Mouse (Mus musculus) liver, embryonic 12.5 days (tissue): Measurements from ENCODE around the gene Elp4. TPM values are rescaled to one million over a fixed set of nuclear protein-coding genes. Genes with fewer than 3 reads are reported as not detected.
A peak's percentile ranks its signal among the peaks of the same experiment; 100 is the strongest.

Experiments used
- ATAC-seq: fragments of 200-750 bp; cut with Nextera tagmentation; 2 replicates; pipeline ENCODE4 v1.8.0; 2017; ENCODE audit warnings: moderate number of reproducible peaks, mild to moderate bottlenecking, moderate library complexity
- H3K27ac ChIP-seq: fragments of 300-500 bp; sonication (generic); 2 replicates; pipeline ENCODE4 v1.5.1; 2016; ENCODE audit warnings: mild to moderate bottlenecking
- H3K27me3 ChIP-seq: fragments of 300-500 bp; sonication (generic); replicated peaks from 2 replicates; pipeline ENCODE4 v1.6.1; 2016; ENCODE audit warnings: mild to moderate bottlenecking, moderate library complexity
- H3K36me3 ChIP-seq: fragments of 300-500 bp; sonication (generic); 2 replicates; pipeline ENCODE4 v1.6.1; 2016; ENCODE audit warnings: mild to moderate bottlenecking, moderate library complexity
- H3K4me1 ChIP-seq: fragments of 300-500 bp; sonication (generic); 2 replicates; pipeline ENCODE4 v1.6.1; 2016
- H3K4me2 ChIP-seq: fragments of 300-500 bp; sonication (generic); 2 replicates; pipeline ENCODE4 v1.6.1; 2016; ENCODE audit warnings: mild to moderate bottlenecking, moderate library complexity
- H3K4me3 ChIP-seq: fragments of 300-500 bp; sonication (generic); 2 replicates; pipeline ENCODE4 v1.5.1; 2016; ENCODE audit warnings: mild to moderate bottlenecking, moderate library complexity
- H3K9ac ChIP-seq: fragments of 300-500 bp; sonication (generic); 2 replicates; pipeline ENCODE4 v1.6.1; 2016; ENCODE audit warnings: mild to moderate bottlenecking, moderate library complexity
- H3K9me3 ChIP-seq: fragments of 300-500 bp; sonication (generic); replicated peaks from 2 replicates; pipeline ENCODE4 v1.6.1; 2016; ENCODE audit warnings: mild to moderate bottlenecking, moderate library complexity
- WGBS: fragments of 180-500 bp; shearing (Covaris S2); methylation state at CpG from one replicate; pipeline ENCODE4 v1.1.7; 2016; ENCODE audit not compliant: insufficient replicate concordance; 5-methylcytosine and 5-hydroxymethylcytosine counted together
- polyA plus RNA-seq: library from polyadenylated mRNA; unstranded; fragments of >200 nt; fragmentation: Nextera tagmentation; extraction: Ambion mirVana; gene quantifications from 2 replicates; pipeline ENCODE4 v1.2.1, GENCODE M21; 2016

Gene Elp4
- 21.4 and 24.8 TPM in 2 replicates for polyA plus RNA-seq

DNA sequence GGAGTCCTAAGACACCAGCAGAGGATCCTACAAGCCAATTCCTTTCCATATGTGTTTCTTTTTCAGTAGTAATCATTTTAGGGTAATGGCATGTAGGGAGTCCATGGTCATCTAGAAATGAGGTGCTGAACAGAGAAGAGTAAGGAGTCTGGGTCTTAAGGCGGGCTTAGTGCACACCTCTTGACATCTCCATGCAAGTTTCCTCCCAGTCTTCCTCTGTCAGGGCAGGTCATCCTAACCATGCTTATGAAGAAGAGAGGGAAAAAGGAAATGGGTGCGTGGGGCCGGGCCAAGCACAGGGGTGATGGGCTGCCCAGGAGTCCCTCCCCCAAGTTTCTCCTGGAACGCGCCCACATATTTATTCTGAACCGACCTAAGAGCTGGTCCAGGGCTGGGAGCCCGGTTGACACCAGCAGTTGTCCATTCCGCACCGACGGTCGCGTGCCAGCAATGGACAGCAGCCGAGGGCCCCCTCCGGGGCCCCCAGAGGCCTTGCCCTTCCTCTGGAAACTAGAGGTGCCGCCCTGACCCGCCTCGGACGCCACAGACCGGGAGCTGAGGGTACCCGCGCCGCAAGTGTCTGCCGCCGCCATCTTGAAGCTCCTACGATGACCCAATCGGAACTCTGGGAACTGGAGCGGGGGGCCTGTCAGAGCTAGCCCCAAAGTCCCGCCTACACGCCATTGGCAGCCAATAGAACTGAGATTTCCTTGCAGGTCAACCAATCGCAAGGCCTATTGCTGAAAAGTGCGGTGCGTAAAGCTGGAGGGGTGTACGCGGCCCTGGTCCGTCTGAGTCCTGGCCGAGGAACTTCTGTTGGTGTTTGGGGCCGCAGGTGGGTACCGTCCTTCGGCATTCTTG is at the start of gene Elp4, which contains the start of gene Immp1l:
Gene Elp4 (minus strand): TSS at position 669 of the 861 bp plus-strand sequence.
Gene Immp1l (plus strand): TSS at position 743 of the 861 bp plus-strand sequence.
- WGBS, result under 1% methylated on average over 39 of the region's 39 CpGs
- H3K9me3 ChIP-seq, result no peaks in the 10 kb centered on the region
- H3K4me1 ChIP-seq, result peaks cover 10% of the 10 kb centered on the region
- no peaks in the 10 kb centered on the region for H3K27me3 ChIP-seq
- peak within 1 kb of the TSS; percentile 87 for H3K4me3 ChIP-seq
- H3K27ac ChIP-seq, result peak within 1 kb of the TSS; percentile 73
- peak; percentile 99 for ATAC-seq
- peaks cover 5% of the 10 kb centered on the region; the same call in 1 of the 2 replicates for H3K36me3 ChIP-seq
- H3K9ac ChIP-seq, result peak within 1 kb of the TSS; percentile 84
- peak within 1 kb of the TSS; percentile 74 for H3K4me2 ChIP-seq

DNA sequence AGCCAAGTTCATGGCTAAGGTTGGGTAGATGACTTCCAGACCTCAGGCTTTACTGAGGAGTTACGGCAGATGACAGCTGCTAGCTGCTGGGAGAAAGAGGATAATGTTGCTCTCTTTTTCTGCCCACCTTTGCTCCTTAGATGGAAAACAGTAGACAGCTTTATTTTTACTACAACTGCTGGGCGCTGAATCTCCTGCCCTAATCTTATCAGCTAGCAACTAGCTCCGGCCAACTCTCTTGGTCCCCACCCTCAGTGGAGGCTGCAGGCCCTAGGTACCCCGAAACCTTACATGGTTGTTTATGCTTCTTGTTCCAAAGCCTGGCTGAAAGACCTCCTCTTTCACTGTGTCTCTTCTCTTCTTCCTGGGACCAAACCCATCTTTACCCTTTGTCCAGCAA is 49.5 kb upstream of the Elp4 start:
- no peak overlapping the region for H3K4me2 ChIP-seq
- H3K9ac ChIP-seq, result no peak overlapping the region
- 48% methylated on average over 4 of the region's 4 CpGs for WGBS
- no peaks in the 10 kb centered on the region for H3K9me3 ChIP-seq
- H3K4me3 ChIP-seq, result no peak overlapping the region
- H3K27ac ChIP-seq, result no peak overlapping the region
- no peaks in the 10 kb centered on the region for H3K27me3 ChIP-seq
- ATAC-seq, result no peak
- peaks cover 6% of the 10 kb centered on the region for H3K4me1 ChIP-seq
- H3K36me3 ChIP-seq, result peaks cover 6% of the 10 kb centered on the region; the same call in 1 of the 2 replicates

DNA sequence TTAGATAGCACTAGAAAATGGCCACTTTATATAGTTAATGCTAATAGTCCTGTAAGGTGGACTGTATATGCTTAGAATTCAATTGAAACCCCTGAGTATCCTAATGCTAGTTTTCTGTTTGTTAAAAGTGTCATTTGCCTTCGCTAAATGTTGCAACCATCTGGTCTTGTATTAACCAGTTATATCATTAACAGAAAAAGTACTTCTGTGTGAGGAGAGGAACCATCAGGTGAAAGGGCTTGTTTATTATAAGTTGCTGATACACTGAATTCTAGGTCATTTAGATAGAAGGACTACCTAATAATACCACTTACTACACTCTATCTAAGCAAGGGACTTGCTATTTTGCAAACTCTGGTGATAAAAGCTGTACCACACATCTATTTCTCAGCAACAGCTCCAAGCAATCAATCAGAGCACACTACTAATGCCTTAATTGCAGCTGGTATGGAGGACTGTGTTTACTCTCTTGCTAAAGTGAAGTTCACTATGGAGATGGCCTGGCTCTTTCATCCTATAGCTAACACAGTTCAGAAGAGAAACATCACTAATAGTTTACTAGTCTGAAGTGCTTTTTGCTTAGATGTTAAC is 47.1 kb upstream of the Elp4 start:
- Histone ChIP-seq H3K4me1 (peaks cover 6% of the 10 kb centered on the region), H3K4me2 (no peak overlapping the region), H3K27ac (no peak overlapping the region), H3K4me3 (no peak overlapping the region), H3K36me3 (peaks cover 4% of the 10 kb centered on the region; the same call in 1 of the 2 replicates), H3K9me3 (no peaks in the 10 kb centered on the region), H3K9ac (no peak overlapping the region), H3K27me3 (no peaks in the 10 kb centered on the region)
- WGBS, result 77% methylated on average over 1 of the region's 1 CpGs
- ATAC-seq, result no peak

DNA sequence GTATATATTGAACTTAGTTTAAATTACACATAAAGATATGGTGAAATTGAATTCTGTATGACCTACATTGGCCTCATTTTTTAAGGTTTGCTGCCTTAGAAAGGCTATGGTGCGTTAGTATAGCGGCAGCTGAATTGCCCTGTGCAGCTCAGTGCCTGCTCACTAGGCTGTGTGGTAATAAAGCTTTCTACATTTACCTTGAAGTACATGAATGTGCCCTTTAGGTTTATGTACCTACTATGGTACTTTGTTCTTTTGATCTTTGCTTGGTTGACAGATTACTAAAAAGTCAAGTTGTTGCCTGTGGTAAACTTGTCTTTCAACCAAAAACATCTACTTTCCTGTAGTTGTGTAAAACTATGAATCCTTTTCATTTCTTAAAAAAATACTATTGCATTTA is 45.8 kb upstream of the Elp4 start:
- H3K36me3 ChIP-seq, result peaks cover 4% of the 10 kb centered on the region; the same call in 1 of the 2 replicates
- H3K4me2 ChIP-seq, result no peak overlapping the region
- H3K4me3 ChIP-seq, result no peak overlapping the region
- WGBS, result 94% methylated on average over 2 of the region's 2 CpGs
- no peaks in the 10 kb centered on the region for H3K27me3 ChIP-seq
- peaks cover 6% of the 10 kb centered on the region for H3K4me1 ChIP-seq
- no peak overlapping the region for H3K27ac ChIP-seq
- no peaks in the 10 kb centered on the region for H3K9me3 ChIP-seq
- ATAC-seq, result no peak
- H3K9ac ChIP-seq, result no peak overlapping the region

DNA sequence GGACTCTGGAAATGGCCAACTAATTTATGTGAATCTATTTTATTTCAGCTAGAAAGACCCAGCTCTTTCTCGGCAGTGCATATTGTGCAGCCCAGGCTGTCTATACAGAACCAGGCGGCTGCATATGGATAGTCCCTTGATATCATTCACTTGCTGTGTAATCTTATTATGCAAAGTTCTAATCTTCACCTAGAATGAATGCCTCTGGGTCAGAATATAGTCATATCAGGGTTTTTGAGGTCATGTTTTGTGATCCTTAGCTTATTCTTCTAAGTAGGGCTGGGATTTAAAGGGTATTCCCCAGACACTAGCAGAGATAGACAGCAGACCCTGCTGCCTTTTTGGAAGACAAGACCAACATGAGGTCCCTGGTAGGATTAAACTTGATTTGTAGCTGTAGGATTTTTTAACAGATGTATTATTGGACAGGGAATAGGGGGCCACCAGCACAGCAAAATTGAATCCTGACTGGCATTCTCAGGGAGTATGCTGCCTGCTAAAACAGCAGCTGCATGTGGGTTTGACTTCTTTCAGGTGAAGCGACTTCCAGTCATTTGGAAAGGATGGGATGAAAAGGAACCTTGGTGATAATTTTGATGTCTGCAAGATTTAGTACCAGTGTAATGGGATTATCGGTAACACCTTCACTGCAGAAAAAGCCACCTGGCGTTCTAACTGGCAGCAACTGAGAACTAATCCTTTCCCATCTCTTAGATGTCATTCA is 13.4 kb upstream of the Elp4 start:
- no peaks in the 10 kb centered on the region for H3K4me1 ChIP-seq
- 77% methylated on average over 5 of the region's 5 CpGs for WGBS
- ATAC-seq, result no peak
- no peaks in the 10 kb centered on the region for H3K27me3 ChIP-seq
- no peaks in the 10 kb centered on the region for H3K36me3 ChIP-seq
- no peak overlapping the region for H3K27ac ChIP-seq
- no peak overlapping the region for H3K9ac ChIP-seq
- no peaks in the 10 kb centered on the region for H3K9me3 ChIP-seq
- H3K4me3 ChIP-seq, result no peak overlapping the region
- H3K4me2 ChIP-seq, result no peak overlapping the region

DNA sequence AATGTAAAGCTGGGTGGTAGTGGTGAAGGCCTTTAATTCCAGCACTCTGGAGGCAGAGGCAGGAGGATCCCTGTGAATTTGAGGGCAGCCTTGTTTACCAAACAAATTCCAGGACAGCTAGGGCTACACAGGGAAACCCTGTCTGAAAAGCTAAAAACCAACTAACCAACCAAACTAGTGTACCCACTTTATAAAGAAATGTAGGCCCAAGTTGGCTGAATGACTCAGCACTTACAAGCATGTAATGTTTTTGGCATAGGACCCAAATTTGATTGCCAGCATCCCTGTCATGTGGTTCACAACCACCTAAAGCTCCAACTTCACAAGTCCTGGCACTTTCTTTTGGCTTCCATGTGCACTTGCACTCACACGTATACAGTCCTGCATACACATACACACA is 12.3 kb upstream of the Elp4 start:
- no peak overlapping the region for H3K27ac ChIP-seq
- no peaks in the 10 kb centered on the region for H3K4me1 ChIP-seq
- no peak overlapping the region for H3K9ac ChIP-seq
- no peaks in the 10 kb centered on the region for H3K9me3 ChIP-seq
- H3K36me3 ChIP-seq, result no peaks in the 10 kb centered on the region
- H3K4me2 ChIP-seq, result no peak overlapping the region
- ATAC-seq, result no peak
- H3K27me3 ChIP-seq, result no peaks in the 10 kb centered on the region
- 82% methylated on average over 1 of the region's 1 CpGs for WGBS
- H3K4me3 ChIP-seq, result no peak overlapping the region

DNA sequence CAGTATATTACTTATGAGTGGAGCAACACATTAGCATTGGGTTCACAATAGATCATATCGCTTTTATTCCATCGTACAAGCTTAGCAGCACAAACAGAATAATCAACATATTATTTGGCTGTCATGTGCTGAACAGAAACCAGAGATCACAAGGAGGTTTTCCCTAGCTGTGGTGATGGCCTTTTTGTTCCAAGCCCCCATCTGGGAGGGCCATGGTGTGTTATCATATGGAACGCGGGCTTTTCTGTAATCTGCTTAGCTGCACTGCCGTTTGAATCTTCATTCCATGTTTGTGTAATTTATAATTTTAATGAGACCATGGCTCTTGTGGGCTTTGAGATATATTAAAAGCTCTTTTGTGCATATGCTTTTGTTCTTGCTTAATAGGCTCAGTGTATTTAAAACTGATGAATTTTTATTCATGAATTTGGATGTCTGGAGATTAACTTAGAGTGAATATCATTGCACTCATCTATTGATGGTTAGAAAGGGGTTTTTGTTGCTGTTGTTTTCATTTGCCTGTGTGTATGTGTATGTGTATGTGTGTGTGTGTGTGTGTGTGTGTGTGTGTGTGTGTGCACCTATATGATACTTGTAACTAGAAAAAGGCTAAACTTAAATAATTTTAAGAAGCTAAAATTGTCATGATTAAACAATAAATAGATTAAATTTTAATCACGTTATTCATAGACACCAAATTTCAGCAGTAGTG is 9.4 kb upstream of the Elp4 start:
- WGBS, result 81% methylated on average over 6 of the region's 6 CpGs
- Histone ChIP-seq H3K4me2 (no peak overlapping the region), H3K27me3 (no peaks in the 10 kb centered on the region), H3K4me3 (no peak overlapping the region), H3K9me3 (no peaks in the 10 kb centered on the region), H3K9ac (no peak overlapping the region), H3K27ac (no peak overlapping the region), H3K4me1 (no peaks in the 10 kb centered on the region), H3K36me3 (peaks cover 13% of the 10 kb centered on the region)
- no peak for ATAC-seq

DNA sequence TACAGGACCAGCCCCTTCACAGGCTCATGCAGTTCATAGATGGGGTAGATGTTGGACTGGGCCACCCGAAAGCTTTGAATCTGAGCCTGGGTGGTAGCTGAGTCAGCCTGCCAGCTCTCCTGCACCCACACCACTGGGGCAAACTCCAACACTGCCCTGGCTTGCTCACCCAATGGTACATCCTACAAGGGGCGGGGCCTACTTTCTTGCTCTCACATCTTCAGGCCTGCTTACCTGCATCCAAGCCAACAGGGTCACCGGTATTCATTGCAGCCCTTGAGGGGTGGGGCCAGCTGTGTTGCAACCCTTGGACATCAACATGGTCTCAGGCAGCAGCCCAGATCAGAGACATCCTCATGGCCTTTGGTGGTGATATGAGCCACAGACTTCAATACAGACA is 6.2 kb upstream of the Elp4 start:
- Histone ChIP-seq H3K9ac (no peak overlapping the region), H3K4me2 (no peak overlapping the region), H3K4me3 (no peak overlapping the region), H3K4me1 (peaks cover 3% of the 10 kb centered on the region), H3K36me3 (peaks cover 18% of the 10 kb centered on the region), H3K27ac (no peak overlapping the region), H3K9me3 (no peaks in the 10 kb centered on the region), H3K27me3 (no peaks in the 10 kb centered on the region)
- 82% methylated on average over 3 of the region's 3 CpGs for WGBS
- peak; percentile 44; the same call in 1 of the 2 replicates for ATAC-seq

DNA sequence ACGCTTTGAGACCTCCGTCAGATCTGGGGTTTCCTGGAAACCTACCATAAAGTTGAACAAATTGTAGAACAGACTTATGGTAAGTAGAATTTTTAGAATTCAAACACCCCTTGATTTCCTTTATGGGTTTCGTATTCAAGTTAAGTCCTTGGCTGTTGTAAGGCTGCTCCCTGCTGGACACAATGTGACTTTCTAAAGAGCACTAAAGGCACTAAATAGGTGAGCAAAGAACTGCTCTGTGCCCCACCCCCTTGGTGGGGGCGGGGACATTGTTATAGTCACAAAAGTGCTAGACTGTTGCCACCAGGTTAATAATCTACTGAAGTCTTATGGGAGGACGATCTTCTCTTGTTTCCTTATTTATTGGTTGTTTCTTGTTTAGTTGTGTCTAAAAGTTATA is 4.0 kb upstream of the Elp4 start:
- no peaks in the 10 kb centered on the region for H3K27me3 ChIP-seq
- peaks cover 18% of the 10 kb centered on the region for H3K36me3 ChIP-seq
- peaks cover 10% of the 10 kb centered on the region for H3K4me1 ChIP-seq
- no peak overlapping the region for H3K4me2 ChIP-seq
- ATAC-seq, result no peak
- H3K27ac ChIP-seq, result no peak overlapping the region
- H3K9me3 ChIP-seq, result no peaks in the 10 kb centered on the region
- no peak overlapping the region for H3K9ac ChIP-seq
- 65% methylated on average over 5 of the region's 5 CpGs for WGBS
- H3K4me3 ChIP-seq, result no peak overlapping the region

DNA sequence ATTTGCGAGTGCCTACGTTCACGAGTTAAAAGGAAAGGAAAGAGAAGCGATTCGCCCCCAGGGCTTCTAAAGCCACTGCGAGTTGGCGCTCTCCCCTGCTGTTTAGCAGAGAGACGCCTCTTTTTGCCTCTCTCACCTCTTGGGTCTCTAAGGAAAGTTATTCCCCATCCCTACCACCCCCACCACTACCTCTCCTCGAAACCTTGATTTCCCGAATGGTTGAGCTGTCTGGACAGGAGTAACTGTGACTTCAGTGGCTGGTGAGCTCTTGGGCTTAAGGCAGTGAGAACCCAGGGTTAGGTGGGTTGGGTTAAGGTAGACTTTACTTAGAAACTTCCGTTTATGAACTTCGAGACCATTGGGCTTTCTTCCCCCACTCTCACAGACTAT is 388 bp upstream of the Elp4 start:
- WGBS, result 0% methylated on average over 12 of the region's 12 CpGs
- Histone ChIP-seq H3K4me2 (peak overlapping the region; percentile 74), H3K4me3 (peak overlapping the region; percentile 87), H3K36me3 (peaks cover 7% of the 10 kb centered on the region; the same call in 1 of the 2 replicates), H3K27me3 (no peaks in the 10 kb centered on the region), H3K9ac (peak overlapping the region; percentile 84), H3K27ac (peak overlapping the region; percentile 61), H3K9me3 (no peaks in the 10 kb centered on the region), H3K4me1 (peaks cover 10% of the 10 kb centered on the region)
- peak; percentile 53 for ATAC-seq

DNA sequence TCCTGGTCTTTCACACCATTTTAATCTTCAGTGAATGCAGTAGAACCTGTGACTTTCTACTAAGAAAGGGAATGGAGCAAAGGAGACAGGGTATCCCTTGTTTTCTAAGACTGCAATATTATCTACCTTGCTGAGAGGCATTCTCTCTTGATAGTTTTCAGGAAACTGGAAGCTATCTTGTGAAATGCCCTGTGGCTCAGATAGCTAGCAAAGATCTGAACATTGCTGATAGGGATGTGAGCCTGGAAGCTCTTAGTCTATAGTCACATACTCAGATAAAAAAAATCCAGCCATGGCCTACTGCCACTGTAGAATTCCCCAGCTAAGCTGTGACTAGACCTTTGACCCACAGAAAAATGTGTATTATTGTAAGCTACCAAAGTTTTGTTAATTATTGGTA is 13.5 kb downstream of the Elp4 start:
- ATAC-seq, result no peak
- no peak overlapping the region for H3K27ac ChIP-seq
- H3K36me3 ChIP-seq, result peaks cover 46% of the 10 kb centered on the region
- no peak overlapping the region for H3K4me2 ChIP-seq
- no peaks in the 10 kb centered on the region for H3K27me3 ChIP-seq
- H3K9me3 ChIP-seq, result peaks cover 4% of the 10 kb centered on the region
- H3K9ac ChIP-seq, result no peak overlapping the region
- no peaks in the 10 kb centered on the region for H3K4me1 ChIP-seq
- no peak overlapping the region for H3K4me3 ChIP-seq
